ENCODE assay signal across 8 mouse cellular contexts in the genomic region with DNA sequence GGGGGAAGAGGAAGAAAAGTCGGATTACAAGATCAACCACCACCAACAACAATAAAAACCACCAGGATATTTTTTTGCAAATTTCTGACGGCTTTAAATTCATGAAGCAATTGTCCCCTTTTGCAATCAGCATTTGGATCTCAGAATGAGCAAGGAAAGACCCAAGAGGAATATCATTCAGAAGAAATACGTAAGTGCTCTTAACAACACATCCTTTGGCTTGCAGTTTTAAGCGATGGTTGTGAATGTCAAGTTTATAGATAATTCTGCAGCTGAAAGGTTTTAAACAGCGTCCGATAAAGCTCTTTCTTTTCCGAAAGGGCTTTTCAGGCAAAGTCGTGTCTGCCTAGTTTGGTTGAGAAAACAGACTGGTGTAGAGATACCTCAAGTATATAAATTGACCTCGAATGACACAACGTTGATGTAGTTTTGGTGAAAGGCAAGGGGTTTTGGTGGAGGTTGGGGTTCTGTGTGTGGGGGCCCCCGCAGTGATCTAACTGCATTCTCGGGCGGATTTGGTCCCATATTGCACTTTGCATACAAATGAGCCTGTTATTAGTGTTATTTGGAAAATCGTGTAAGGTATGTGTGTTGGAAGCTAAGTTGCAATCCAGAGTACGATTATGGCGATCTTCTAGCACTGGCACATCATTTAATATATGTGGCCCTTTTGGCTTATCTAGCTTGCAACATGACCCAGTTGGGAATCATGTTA. TPM values are rescaled to one million over a fixed set of nuclear protein-coding genes. Genes with fewer than 3 reads are reported as not detected.
A peak's percentile ranks its signal among the peaks of the same experiment; 100 is the strongest.
DNase-seq lines count a peak whose midpoint lies in the region; ATAC-seq and TF ChIP-seq lines count a peak whose summit lies in the region.

No protein-coding gene starts in this region.

- H3K9ac ChIP-seq in heart, embryonic 14.5 days (ENCODE audit: low read length) = peak overlapping the region; percentile 93
- H3K9ac ChIP-seq in MEL (ENCODE audit: control insufficient read depth, low read depth, low read length, poor library complexity, severe bottlenecking) = peak overlapping the region; percentile 96
- peak overlapping the region; percentile 89 for H3K9ac ChIP-seq in forebrain, embryonic 12.5 days
- H3K9ac ChIP-seq in limb, embryonic 12.5 days (replicated peaks) = peak overlapping the region; percentile 85
- H3K9ac ChIP-seq in neural tube, embryonic 15.5 days (replicated peaks) = peak overlapping the region; percentile 87

- H3K27ac ChIP-seq in heart, embryonic 14.5 days (replicated peaks in 1 of 2; ENCODE audit: control insufficient read depth in 1 of 2, insufficient read depth in 1 of 2, low read depth in 2 of 2, low read length in 2 of 2) = peak overlapping the region; percentile 45 to 96
- H3K27ac ChIP-seq in MEL (ENCODE audit: control insufficient read depth, low read depth, low read length) = peak overlapping the region; percentile 45
- 0 out of 2 replicates have a peak overlapping the region, but pooled peaks have one; percentile 16 for H3K27ac ChIP-seq in forebrain, embryonic 12.5 days
- peak overlapping the region; percentile 13; the same call in 1 of the 2 replicates for H3K27ac ChIP-seq in limb, embryonic 12.5 days
- peak overlapping the region; percentile 52 for H3K27ac ChIP-seq in neural tube, embryonic 15.5 days (replicated peaks)

- no peak for DNase-seq in heart, postnatal 4 days
- peak; percentile 61 for DNase-seq in MEL (ENCODE audit: low read depth, low spot score)
- no peak for DNase-seq in Muller cell, postnatal 12 days (ENCODE audit: inconsistent ontology term)

- no peaks in the 10 kb centered on the region for H3K27me3 ChIP-seq in heart, embryonic 14.5 days (ENCODE audit: control insufficient read depth, insufficient read depth, low read length)
- no peaks in the 10 kb centered on the region for H3K27me3 ChIP-seq in MEL (ENCODE audit: control insufficient read depth in 1 of 2, insufficient read depth in 2 of 2, low read length in 2 of 2)
- H3K27me3 ChIP-seq in forebrain, embryonic 12.5 days = no peaks in the 10 kb centered on the region
- no peaks in the 10 kb centered on the region for H3K27me3 ChIP-seq in limb, embryonic 12.5 days
- no peaks in the 10 kb centered on the region for H3K27me3 ChIP-seq in neural tube, embryonic 15.5 days (replicated peaks)

- peak overlapping the region; percentile 81 to 89 for H3K4me3 ChIP-seq in heart, embryonic 14.5 days (ENCODE audit: control insufficient read depth in 1 of 2, insufficient read depth in 1 of 2, low read depth in 1 of 2, low read length in 2 of 2)
- peak overlapping the region; percentile 90 to 91 for H3K4me3 ChIP-seq in MEL (ENCODE audit: control insufficient read depth in 1 of 2, insufficient read depth in 1 of 2, low read depth in 2 of 2, low read length in 2 of 2)
- H3K4me3 ChIP-seq in forebrain, embryonic 12.5 days (replicated peaks) = peak overlapping the region; percentile 77
- peak overlapping the region; percentile 75 for H3K4me3 ChIP-seq in limb, embryonic 12.5 days (replicated peaks)
- H3K4me3 ChIP-seq in neural tube, embryonic 15.5 days (replicated peaks) = peak overlapping the region; percentile 78

- peak; percentile 3 to 7; a peak in 2 of 4 replicates for TF ChIP-seq EP300 in MEL (IDR thresholded peaks at IDR 0.05; ENCODE audit: low read depth in 1 of 2, low read length in 2 of 2)

- TF ChIP-seq CTCF in MEL (IDR thresholded peaks at IDR 0.05 in 2 of 3, conservative IDR thresholded peaks at IDR 0.05 in 1 of 3; ENCODE audit: control insufficient read depth in 1 of 3, insufficient read depth in 1 of 3, low read depth in 2 of 3, low read length in 3 of 3, poor library complexity in 1 of 3, severe bottlenecking in 1 of 3) = no peak

- no peak for TF ChIP-seq POLR2A in MEL (IDR thresholded peaks at IDR 0.05; ENCODE audit: control insufficient read depth in 1 of 2, insufficient read depth in 1 of 2, low read depth in 1 of 2, low read length in 2 of 2, poor library complexity in 1 of 2)

- no peaks in the 10 kb centered on the region for H3K36me3 ChIP-seq in heart, embryonic 14.5 days (ENCODE audit: control insufficient read depth, insufficient read depth, low read length)
- peaks cover 0 to 11% of the 10 kb centered on the region in 2 experiments; a peak in 2 of 4 replicates for H3K36me3 ChIP-seq in MEL (ENCODE audit: control insufficient read depth in 1 of 2, insufficient read depth in 2 of 2, low read length in 2 of 2)
- H3K36me3 ChIP-seq in forebrain, embryonic 12.5 days (replicated peaks) = no peaks in the 10 kb centered on the region
- no peaks in the 10 kb centered on the region for H3K36me3 ChIP-seq in limb, embryonic 12.5 days
- no peaks in the 10 kb centered on the region for H3K36me3 ChIP-seq in neural tube, embryonic 15.5 days

- no peak for ATAC-seq in heart, embryonic 14.5 days (ENCODE audit: insufficient number of reproducible peaks, insufficient read depth, low FRiP score, low read depth)
- no peak for ATAC-seq in forebrain, embryonic 12.5 days (ENCODE audit: low FRiP score)
- no peak for ATAC-seq in limb, embryonic 12.5 days (ENCODE audit: insufficient number of reproducible peaks, insufficient read depth, low FRiP score, low TSS enrichment, low read depth)
- no peak for ATAC-seq in neural tube, embryonic 15.5 days (ENCODE audit: low FRiP score)
- ATAC-seq in activated CD4-positive, CD25-positive, alpha-beta regulatory T cell, adult 4 months = no peak

- H3K9me3 ChIP-seq in heart, embryonic 14.5 days (ENCODE audit: control insufficient read depth, low read length) = no peaks in the 10 kb centered on the region
- no peaks in the 10 kb centered on the region for H3K9me3 ChIP-seq in MEL (replicated peaks; ENCODE audit: insufficient read depth, low read length)
- H3K9me3 ChIP-seq in forebrain, embryonic 12.5 days = no peaks in the 10 kb centered on the region
- H3K9me3 ChIP-seq in limb, embryonic 12.5 days = no peaks in the 10 kb centered on the region
- H3K9me3 ChIP-seq in neural tube, embryonic 15.5 days (replicated peaks) = no peaks in the 10 kb centered on the region

- H3K4me1 ChIP-seq in heart, embryonic 14.5 days (ENCODE audit: control insufficient read depth in 2 of 2, insufficient read depth in 2 of 2, low read length in 2 of 2) = peaks cover 5 to 31% of the 10 kb centered on the region in 2 experiments
- H3K4me1 ChIP-seq in MEL (ENCODE audit: control insufficient read depth in 1 of 2, insufficient read depth in 2 of 2, low read length in 2 of 2) = peaks cover 3 to 7% of the 10 kb centered on the region in 2 experiments; a peak in 2 of 4 replicates
- H3K4me1 ChIP-seq in forebrain, embryonic 12.5 days = peaks cover 36% of the 10 kb centered on the region
- peaks cover 37% of the 10 kb centered on the region for H3K4me1 ChIP-seq in limb, embryonic 12.5 days (replicated peaks)
- peaks cover 45% of the 10 kb centered on the region for H3K4me1 ChIP-seq in neural tube, embryonic 15.5 days

- H3K79me2 ChIP-seq in MEL (ENCODE audit: control insufficient read depth, insufficient read depth, low read length, poor library complexity) = peaks cover 32% of the 10 kb centered on the region

- H3K4me2 ChIP-seq in heart, embryonic 14.5 days (ENCODE audit: low read length) = peak overlapping the region; percentile 78
- peak overlapping the region; percentile 81 for H3K4me2 ChIP-seq in forebrain, embryonic 12.5 days
- H3K4me2 ChIP-seq in limb, embryonic 12.5 days = peak overlapping the region; percentile 79
- H3K4me2 ChIP-seq in neural tube, embryonic 15.5 days = peak overlapping the region; percentile 87

- no peak for TF ChIP-seq RAD21 in MEL (IDR thresholded peaks at IDR 0.05; ENCODE audit: low read depth, low read length)

- WGBS in heart, embryonic 14.5 days = under 1% methylated on average over 16 of the region's 16 CpGs
- WGBS in forebrain, embryonic 12.5 days = 0% methylated on average over 16 of the region's 16 CpGs
- WGBS in limb, embryonic 12.5 days = under 1% methylated on average over 16 of the region's 16 CpGs
- under 1% methylated on average over 16 of the region's 16 CpGs for WGBS in neural tube, embryonic 15.5 days

TF ChIP-seq in MEL, 35 proteins besides CTCF, POLR2A, EP300 and RAD21 (continues in another document):
- TF ChIP-seq MYB (IDR thresholded peaks at IDR 0.05; ENCODE audit: low read depth, low read length) = no peak
- no peak for TF ChIP-seq MYC (IDR thresholded peaks at IDR 0.05; ENCODE audit: low read depth, low read length)
- no peak for TF ChIP-seq NRF1 (IDR thresholded peaks at IDR 0.05; ENCODE audit: insufficient read depth, low read depth, low read length, poor library complexity, severe bottlenecking)
- TF ChIP-seq ZKSCAN1 (IDR thresholded peaks at IDR 0.05; ENCODE audit: low read depth, low read length) = no peak
- 0 out of 2 replicates have a peak, but pooled peaks have one; percentile 16 for TF ChIP-seq GATA1 (IDR thresholded peaks at IDR 0.05; ENCODE audit: low read depth, low read length)
- TF ChIP-seq ZNF384 (IDR thresholded peaks at IDR 0.05; ENCODE audit: low read depth, low read length) = no peak; the same call in 1 of the 2 replicates
- 0 out of 2 replicates have a peak, but pooled peaks have one; percentile 9 for TF ChIP-seq TBP (IDR thresholded peaks at IDR 0.05; ENCODE audit: low read depth, low read length)
- no peak; the same call in 1 of the 2 replicates for TF ChIP-seq KAT2A (conservative IDR thresholded peaks at IDR 0.05; ENCODE audit: low read depth, low read length)
- no peak for TF ChIP-seq ZMIZ1 (IDR thresholded peaks at IDR 0.05; ENCODE audit: low read depth, low read length)
- TF ChIP-seq CHD1 (IDR thresholded peaks at IDR 0.05; ENCODE audit: low read depth, low read length) = peak; percentile 96; the same call in 1 of the 2 replicates
- 0 out of 2 replicates have a peak, but pooled peaks have one; percentile 11 for TF ChIP-seq MXI1 (IDR thresholded peaks at IDR 0.05; ENCODE audit: low read depth, low read length)
- TF ChIP-seq ETS1 (IDR thresholded peaks at IDR 0.05; ENCODE audit: low read depth, low read length) = 0 out of 2 replicates have a peak, but pooled peaks have one; percentile 33
- TF ChIP-seq JUND (IDR thresholded peaks at IDR 0.05; ENCODE audit: low read depth, low read length) = no peak
- TF ChIP-seq TCF12 (IDR thresholded peaks at IDR 0.05; ENCODE audit: low read depth, low read length) = no peak

RNA-seq across cellular contexts. Expression of gene Jarid2, which starts 2.6 kb away (rescaled TPM):
- polyA plus RNA-seq in heart, embryonic 14.5 days (2014; fragmentation: Nextera tagmentation; extraction: Ambion mirVana) = 16.4 and 17.4 TPM in 2 replicates
- 10 to 100 TPM; 45.2 to 53.1 TPM for total RNA-seq in heart, postnatal 4 days (2021)
- 5.4 and 6.7 TPM in 2 replicates for total RNA-seq in MEL (2012; rRNA removed)
- 10 to 100 TPM; 21.2 to 76.5 TPM for polyA plus RNA-seq in MEL (2012; ENCODE audit: insufficient read depth in 1 of 2, insufficient read length in 2 of 2, low read depth in 1 of 2, low replicate concordance in 2 of 2, missing spikeins in 1 of 2)
- polyA plus RNA-seq in forebrain, embryonic 12.5 days (2016; fragmentation: Nextera tagmentation; extraction: Ambion mirVana) = 67.3 and 70.4 TPM in 2 replicates
- polyA plus RNA-seq in limb, embryonic 12.5 days (2016; fragmentation: Nextera tagmentation; extraction: Ambion mirVana) = 57.4 and 63.8 TPM in 2 replicates
- 31.1 and 31.7 TPM in 2 replicates for polyA plus RNA-seq in neural tube, embryonic 15.5 days (2015; fragmentation: Nextera tagmentation; extraction: Ambion mirVana)
- polyA plus RNA-seq in activated CD4-positive, CD25-positive, alpha-beta regulatory T cell, adult 4 months (2017; shearing (Covaris generic)) = 10 to 100 TPM; 47.3 to 58.1 TPM

Comparison
In these comparisons a context has a peak if more than half of its experiments do, and no peak if none do; other contexts are left out.
1. H3K27ac ChIP-seq: peak in every context shown above with its lines; median percentile 70 in heart, embryonic 14.5 days; 52 in neural tube, embryonic 15.5 days; 45 in MEL; 16 in forebrain, embryonic 12.5 days; 13 in limb, embryonic 12.5 days.